21 mouse cellular contexts compared by ENCODE assay signal in the genomic region with DNA sequence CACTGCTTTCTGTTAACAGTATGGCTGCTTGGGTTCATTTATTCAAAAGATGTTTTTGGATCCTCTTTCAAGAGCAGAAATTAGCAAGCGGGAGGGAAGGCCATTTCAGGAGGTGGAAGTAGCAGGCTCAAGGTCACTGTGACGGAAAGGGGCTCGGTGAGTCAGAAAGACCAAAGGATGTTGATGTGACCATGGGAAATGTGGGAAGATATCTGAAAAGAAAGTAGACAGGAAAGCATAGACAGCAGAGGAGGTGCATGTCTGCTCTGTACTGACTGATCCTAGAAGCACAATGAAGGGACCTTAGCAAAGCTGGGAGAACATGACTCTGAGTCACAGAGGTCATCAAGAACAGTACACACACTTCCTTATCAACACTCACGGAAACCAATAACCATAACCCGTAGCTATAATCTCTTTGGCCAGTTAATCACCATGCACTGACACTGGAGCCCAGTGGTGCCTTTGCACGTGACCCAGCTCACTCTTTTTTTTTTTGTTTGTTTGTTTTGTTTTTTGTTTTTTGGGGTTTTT.
DNase-seq lines count a peak whose midpoint lies in the region; ATAC-seq and TF ChIP-seq lines count a peak whose summit lies in the region.
"Had no signal": no experiment of that assay in that cellular context is flagged by ENCODE, and none has a peak within 500 bp of the region (broad histone marks: within the 10 kb centered on the region; RNA-seq: fewer than 3 reads in every experiment).

No protein-coding gene starts in this region.

- no peak for TF ChIP-seq POLR2A in small intestine, adult 2 months (IDR thresholded peaks at IDR 0.05; ENCODE audit: low read depth, low read length)

- H3K4me2 ChIP-seq in heart, embryonic 13.5 days: no peak overlapping the region
- no peak overlapping the region for H3K4me2 ChIP-seq in intestine, embryonic 14.5 days (ENCODE audit: low read length)
- H3K4me2 ChIP-seq in kidney, embryonic 14.5 days (replicated peaks; ENCODE audit: low read depth, low read length): no peak overlapping the region
- H3K4me2 ChIP-seq: forebrain, embryonic 15.5 days; hindbrain, embryonic 15.5 days; limb, embryonic 12.5 days; midbrain, embryonic 13.5 days; neural tube, embryonic 15.5 days had no signal

- in situ Hi-C loops in ES-E14 (cut with MboI; ENCODE audit: low sequenced_read_pairs in 2 of 2, unreplicated experiment in 2 of 2): no loop called here

- intact Hi-C loops in heart, postnatal 14 days (cut with DNase I): loop anchor here (5.0 to 10.0 kb wide), 5 partner anchors 54 to 651 kb away; no protein-coding TSS in a partner anchor

- H3K27me3 ChIP-seq in heart, embryonic 13.5 days (replicated peaks): no peaks in the 10 kb centered on the region
- no peaks in the 10 kb centered on the region for H3K27me3 ChIP-seq in intestine, embryonic 14.5 days (replicated peaks; ENCODE audit: control insufficient read depth, insufficient read depth, low read length)
- H3K27me3 ChIP-seq in small intestine, adult 2 months (ENCODE audit: control insufficient read depth, insufficient read depth, low read length): no peaks in the 10 kb centered on the region
- no peaks in the 10 kb centered on the region for H3K27me3 ChIP-seq in kidney, embryonic 14.5 days (ENCODE audit: control insufficient read depth, insufficient read depth, low read length)
- H3K27me3 ChIP-seq: forebrain, embryonic 15.5 days; hindbrain, embryonic 15.5 days; limb, embryonic 12.5 days; midbrain, embryonic 13.5 days; neural tube, embryonic 15.5 days had no signal

- H3K9me3 ChIP-seq in heart, embryonic 13.5 days: no peaks in the 10 kb centered on the region
- no peaks in the 10 kb centered on the region for H3K9me3 ChIP-seq in ES-E14 (ENCODE audit: control insufficient read depth, insufficient read depth, low read depth, low read length)
- no peaks in the 10 kb centered on the region for H3K9me3 ChIP-seq in intestine, embryonic 14.5 days (ENCODE audit: control insufficient read depth, low read length)
- no peaks in the 10 kb centered on the region for H3K9me3 ChIP-seq in kidney, embryonic 14.5 days (ENCODE audit: control insufficient read depth, low read length)
- H3K9me3 ChIP-seq: forebrain, embryonic 15.5 days; G1E; hindbrain, embryonic 15.5 days; limb, embryonic 12.5 days; midbrain, embryonic 13.5 days; neural tube, embryonic 15.5 days had no signal

- TF ChIP-seq CTCF in small intestine, adult 2 months (IDR thresholded peaks at IDR 0.05; ENCODE audit: extremely low read depth, insufficient read length, insufficient replicate concordance, low read depth, low read length): no peak

- H3K4me3 ChIP-seq in heart, embryonic 13.5 days: no peak overlapping the region
- H3K4me3 ChIP-seq in ES-E14 (ENCODE audit: insufficient read depth in 1 of 2, low read depth in 1 of 2, low read length in 2 of 2, poor library complexity in 1 of 2, severe bottlenecking in 1 of 2): no peak overlapping the region
- no peak overlapping the region for H3K4me3 ChIP-seq in intestine, embryonic 14.5 days (ENCODE audit: low read depth, low read length)
- H3K4me3 ChIP-seq in small intestine, adult 2 months (ENCODE audit: low read depth, low read length): no peak overlapping the region
- no peak overlapping the region for H3K4me3 ChIP-seq in kidney, embryonic 14.5 days (ENCODE audit: low read length)
- H3K4me3 ChIP-seq: forebrain, embryonic 15.5 days; hindbrain, embryonic 15.5 days; limb, embryonic 12.5 days; midbrain, embryonic 13.5 days; myocyte; neural tube, embryonic 15.5 days had no signal

- 60% methylated on average over 6 of the region's 6 CpGs for WGBS in heart, embryonic 13.5 days
- 78% methylated on average over 6 of the region's 6 CpGs for WGBS in intestine, embryonic 14.5 days
- 49% methylated on average over 6 of the region's 6 CpGs for WGBS in small intestine, adult 2 months
- WGBS in kidney, embryonic 14.5 days: 84% methylated on average over 6 of the region's 6 CpGs

- no peak for ATAC-seq in heart, embryonic 13.5 days (ENCODE audit: extremely low read depth, insufficient number of reproducible peaks, low FRiP score, low TSS enrichment)
- no peak; the same call in 1 of the 2 replicates for ATAC-seq in intestine, embryonic 14.5 days (replicated peaks; ENCODE audit: low FRiP score, low TSS enrichment, low read depth)
- no peak for ATAC-seq in kidney, embryonic 14.5 days (ENCODE audit: low FRiP score, low TSS enrichment)
- ATAC-seq: forebrain, embryonic 15.5 days; midbrain, embryonic 13.5 days had no signal

- H3K36me3 ChIP-seq in heart, embryonic 13.5 days: peaks cover 8% of the 10 kb centered on the region
- H3K36me3 ChIP-seq in ES-E14 (ENCODE audit: control insufficient read depth, insufficient read depth, low read length, poor library complexity, severe bottlenecking): peaks cover 22% of the 10 kb centered on the region
- H3K36me3 ChIP-seq in intestine, embryonic 14.5 days (ENCODE audit: control insufficient read depth, insufficient read depth, low read length): peaks cover 38% of the 10 kb centered on the region; the same call in 1 of the 2 replicates
- H3K36me3 ChIP-seq in small intestine, adult 2 months (ENCODE audit: control insufficient read depth, insufficient read depth, low read length): peaks cover 24% of the 10 kb centered on the region
- H3K36me3 ChIP-seq in kidney, embryonic 14.5 days (ENCODE audit: control insufficient read depth, insufficient read depth, low read length): peaks cover 32% of the 10 kb centered on the region; the same call in 1 of the 2 replicates
- H3K36me3 ChIP-seq: forebrain, embryonic 15.5 days; G1E; hindbrain, embryonic 15.5 days; limb, embryonic 12.5 days; midbrain, embryonic 13.5 days; neural tube, embryonic 15.5 days had no signal

- H3K27ac ChIP-seq in heart, embryonic 13.5 days (replicated peaks): peak overlapping the region; percentile 42; the same call in 1 of the 2 replicates
- no peak overlapping the region for H3K27ac ChIP-seq in ES-E14 (ENCODE audit: insufficient read depth, low read depth, low read length, poor library complexity, severe bottlenecking)
- no peak overlapping the region for H3K27ac ChIP-seq in intestine, embryonic 14.5 days (ENCODE audit: low read depth)
- H3K27ac ChIP-seq in small intestine, adult 2 months (ENCODE audit: insufficient read depth, low read depth, low read length): peak overlapping the region; percentile 92
- H3K27ac ChIP-seq in kidney, embryonic 14.5 days (ENCODE audit: low read depth, low read length): no peak overlapping the region
- H3K27ac ChIP-seq: forebrain, embryonic 15.5 days; hindbrain, embryonic 15.5 days; limb, embryonic 12.5 days; midbrain, embryonic 13.5 days; neural tube, embryonic 15.5 days had no signal

- no peak for DNase-seq in heart, postnatal 14 days
- no peak for DNase-seq in ES-E14 (ENCODE audit: low read depth, low spot score)
- peak; percentile 50 for DNase-seq in intestine, embryonic 14.5 days (ENCODE audit: low spot score)
- no peak for DNase-seq in cerebellum, postnatal 36 days
- DNase-seq in MN1 (ENCODE audit: low spot score): no peak
- DNase-seq: cerebellum, adult 11 months; cerebellum, postnatal 14 days; kidney, adult 2 months; kidney, postnatal 25 days; retina, postnatal 1 day; thymus, adult 2 months had no signal

- peaks cover 6% of the 10 kb centered on the region; the same call in 1 of the 2 replicates for H3K4me1 ChIP-seq in heart, embryonic 13.5 days
- H3K4me1 ChIP-seq in ES-E14 (ENCODE audit: control insufficient read depth in 2 of 2, insufficient read depth in 2 of 2, low read length in 2 of 2, poor library complexity in 1 of 2): peaks cover 2 to 3% of the 10 kb centered on the region in 2 experiments; a peak in 3 of 4 replicates
- H3K4me1 ChIP-seq in intestine, embryonic 14.5 days (replicated peaks; ENCODE audit: control insufficient read depth, insufficient read depth, low read length): no peaks in the 10 kb centered on the region
- H3K4me1 ChIP-seq in small intestine, adult 2 months (ENCODE audit: control insufficient read depth, insufficient read depth, insufficient read length, low read length): peaks cover 17% of the 10 kb centered on the region; the same call in 1 of the 2 replicates
- no peaks in the 10 kb centered on the region for H3K4me1 ChIP-seq in kidney, embryonic 14.5 days (ENCODE audit: control insufficient read depth, insufficient read depth, low read length)
- H3K4me1 ChIP-seq: forebrain, embryonic 15.5 days; hindbrain, embryonic 15.5 days; limb, embryonic 12.5 days; neural tube, embryonic 15.5 days had no signal

- H3K9ac ChIP-seq in heart, embryonic 13.5 days: no peak overlapping the region
- H3K9ac ChIP-seq in ES-E14 (ENCODE audit: insufficient read depth, low read depth, low read length, poor library complexity, severe bottlenecking): no peak overlapping the region
- no peak overlapping the region for H3K9ac ChIP-seq in intestine, embryonic 14.5 days (ENCODE audit: low read length)
- H3K9ac ChIP-seq in kidney, embryonic 14.5 days (ENCODE audit: low read depth, low read length): no peak overlapping the region
- H3K9ac ChIP-seq: forebrain, embryonic 15.5 days; hindbrain, embryonic 15.5 days; limb, embryonic 12.5 days; midbrain, embryonic 13.5 days; neural tube, embryonic 15.5 days had no signal

TF ChIP-seq in ES-E14, 5 proteins besides CTCF, POLR2A, EP300 and RAD21:
- peak; percentile 86 for TF ChIP-seq ZNF384 (IDR thresholded peaks at IDR 0.05; ENCODE audit: low read depth, low read length)
- TF ChIP-seq CHD2 (IDR thresholded peaks at IDR 0.05; ENCODE audit: low read depth, low read length): no peak
- TF ChIP-seq MAFK (IDR thresholded peaks at IDR 0.05; ENCODE audit: insufficient read depth, low read depth, low read length): no peak
- TF ChIP-seq HCFC1 (IDR thresholded peaks at IDR 0.05; ENCODE audit: borderline replicate concordance, insufficient read depth, low read length): no peak
- TF ChIP-seq ZC3H11A (IDR thresholded peaks at IDR 0.05; ENCODE audit: borderline replicate concordance, low read depth, low read length): no peak

Comparison
In these comparisons a context has a peak if more than half of its experiments do, and no peak if none do; other contexts are left out.
1. H3K27ac ChIP-seq: peak in heart, embryonic 13.5 days (single experiment) and small intestine, adult 2 months (single experiment); none in ES-E14 (single experiment), intestine, embryonic 14.5 days (single experiment) and kidney, embryonic 14.5 days (single experiment).